10 mouse cellular contexts compared by ENCODE assay signal in genomic region chr9:107669480-107669945, GRCm38 (mm10). TPM values are rescaled to one million over a fixed set of nuclear protein-coding genes. Genes with fewer than 3 reads are reported as not detected.
A peak's percentile ranks its signal among the peaks of the same experiment; 100 is the strongest.
DNase-seq lines count a peak whose midpoint lies in the region; ATAC-seq and TF ChIP-seq lines count a peak whose summit lies in the region.
"Had no signal": no experiment of that assay in that cellular context is flagged by ENCODE, and none has a peak within 500 bp of the region (broad histone marks: within the 10 kb centered on the region; RNA-seq: fewer than 3 reads in every experiment).

TSS of gene Slc38a3 (minus strand) at chr9:107669530.

- no peak for ATAC-seq in liver, embryonic 14.5 days (ENCODE audit: insufficient read depth)
- no peak for ATAC-seq in liver, embryonic 12.5 days
- ATAC-seq in midbrain, embryonic 16.5 days, result no peak

- no peak within 1 kb of the TSS for H3K4me2 ChIP-seq in liver, embryonic 14.5 days (ENCODE audit: low read depth)
- no peak within 1 kb of the TSS for H3K4me2 ChIP-seq in liver, embryonic 12.5 days
- H3K4me2 ChIP-seq in midbrain, embryonic 16.5 days (ENCODE audit: low read length), result no peak within 1 kb of the TSS

- H3K4me1 ChIP-seq in liver, embryonic 14.5 days (replicated peaks; ENCODE audit: control insufficient read depth in 2 of 2, insufficient read depth in 2 of 2, low read length in 1 of 2), result no peaks in the 10 kb centered on the region; a peak in 2 of 4 replicates
- peaks cover 20% of the 10 kb centered on the region for H3K4me1 ChIP-seq in liver, embryonic 12.5 days
- peaks cover 11% of the 10 kb centered on the region for H3K4me1 ChIP-seq in midbrain, embryonic 16.5 days (ENCODE audit: control insufficient read depth, insufficient read depth, low read length)

- H3K36me3 ChIP-seq in liver, embryonic 14.5 days (replicated peaks; ENCODE audit: control insufficient read depth, insufficient read depth, low read depth), result no peaks in the 10 kb centered on the region
- no peaks in the 10 kb centered on the region for H3K36me3 ChIP-seq in liver, embryonic 12.5 days
- no peaks in the 10 kb centered on the region for H3K36me3 ChIP-seq in midbrain, embryonic 16.5 days (ENCODE audit: control insufficient read depth, insufficient read depth, low read length)

- no peak within 1 kb of the TSS for H3K9ac ChIP-seq in liver, embryonic 14.5 days (replicated peaks)
- H3K9ac ChIP-seq in liver, embryonic 12.5 days, result no peak within 1 kb of the TSS
- H3K9ac ChIP-seq in midbrain, embryonic 16.5 days (ENCODE audit: low read depth, low read length), result no peak within 1 kb of the TSS

- H3K27me3 ChIP-seq in liver, embryonic 14.5 days (ENCODE audit: control insufficient read depth, insufficient read depth, low read length), result peaks cover 43% of the 10 kb centered on the region
- H3K27me3 ChIP-seq in liver, embryonic 12.5 days (replicated peaks), result peaks cover 85% of the 10 kb centered on the region
- peaks cover 23% of the 10 kb centered on the region for H3K27me3 ChIP-seq in midbrain, embryonic 16.5 days (ENCODE audit: control insufficient read depth, insufficient read depth, low read depth, low read length)
- H3K27me3 ChIP-seq: Patski had no signal

- 70% methylated on average over 9 of the region's 9 CpGs for WGBS in liver, embryonic 14.5 days (ENCODE audit: insufficient replicate concordance)
- WGBS in liver, embryonic 12.5 days (ENCODE audit: insufficient replicate concordance), result 76% methylated on average over 9 of the region's 9 CpGs
- WGBS in midbrain, embryonic 16.5 days, result 86% methylated on average over 9 of the region's 9 CpGs

- no peak for TF ChIP-seq EP300 in liver, embryonic 14.5 days (IDR thresholded peaks at IDR 0.05; ENCODE audit: low read depth)

- no peak for DNase-seq in liver, embryonic 14.5 days (ENCODE audit: low read depth in 3 of 3, low spot score in 3 of 3)
- no peak for DNase-seq in gonadal fat pad, adult 2 months (ENCODE audit: low read depth)
- peak; percentile 41 for DNase-seq in kidney, postnatal 14 days
- DNase-seq in urinary bladder, postnatal 25 days (ENCODE audit: low spot score), result no peak
- no peak for DNase-seq in right cerebral cortex, postnatal 14 days
- no peak for DNase-seq in urinary bladder, postnatal 4 days (ENCODE audit: low spot score in 2 of 2)
- DNase-seq: thymus, adult 18-20 months had no signal

- no peak for TF ChIP-seq CTCF in liver, embryonic 14.5 days (IDR thresholded peaks at IDR 0.05; ENCODE audit: low read depth)

- H3K4me3 ChIP-seq in liver, embryonic 14.5 days (ENCODE audit: insufficient read depth in 1 of 2, low read depth in 2 of 2, low read length in 2 of 2), result no peak within 1 kb of the TSS
- H3K4me3 ChIP-seq in liver, embryonic 12.5 days, result no peak within 1 kb of the TSS
- H3K4me3 ChIP-seq in midbrain, embryonic 16.5 days (ENCODE audit: low read depth, low read length), result no peak within 1 kb of the TSS

- H3K27ac ChIP-seq in liver, embryonic 14.5 days, result no peak within 1 kb of the TSS
- no peak within 1 kb of the TSS for H3K27ac ChIP-seq in liver, embryonic 12.5 days
- no peak within 1 kb of the TSS for H3K27ac ChIP-seq in midbrain, embryonic 16.5 days (ENCODE audit: low read length)

- no peaks in the 10 kb centered on the region for H3K9me3 ChIP-seq in liver, embryonic 14.5 days (ENCODE audit: control insufficient read depth, low read length)
- H3K9me3 ChIP-seq in liver, embryonic 12.5 days (replicated peaks), result no peaks in the 10 kb centered on the region
- H3K9me3 ChIP-seq in midbrain, embryonic 16.5 days (replicated peaks; ENCODE audit: control insufficient read depth, low read length, poor library complexity, severe bottlenecking), result no peaks in the 10 kb centered on the region

RNA-seq across cellular contexts. Expression of gene Slc38a3, which starts in this region (rescaled TPM):
- 23.5 and 25.0 TPM in 2 replicates for polyA plus RNA-seq in liver, embryonic 14.5 days (2012; rRNA removed)
- polyA plus RNA-seq in liver, embryonic 14.5 days (2014; fragmentation: Nextera tagmentation; extraction: Ambion mirVana), result 15.7 and 19.7 TPM in 2 replicates
- polyA plus RNA-seq in liver, embryonic 12.5 days (2016; fragmentation: Nextera tagmentation; extraction: Ambion mirVana), result 2.8 and 3.3 TPM in 2 replicates
- polyA plus RNA-seq in gonadal fat pad, adult 2 months (2012; rRNA removed), result 10.5 and 12.5 TPM in 2 replicates
- 31.1 and 34.0 TPM in 2 replicates for polyA plus RNA-seq in midbrain, embryonic 16.5 days (2015; fragmentation: Nextera tagmentation; extraction: Ambion mirVana)
